Mouse (Mus musculus): ENCODE results near the gene Tcf3.

DNA sequence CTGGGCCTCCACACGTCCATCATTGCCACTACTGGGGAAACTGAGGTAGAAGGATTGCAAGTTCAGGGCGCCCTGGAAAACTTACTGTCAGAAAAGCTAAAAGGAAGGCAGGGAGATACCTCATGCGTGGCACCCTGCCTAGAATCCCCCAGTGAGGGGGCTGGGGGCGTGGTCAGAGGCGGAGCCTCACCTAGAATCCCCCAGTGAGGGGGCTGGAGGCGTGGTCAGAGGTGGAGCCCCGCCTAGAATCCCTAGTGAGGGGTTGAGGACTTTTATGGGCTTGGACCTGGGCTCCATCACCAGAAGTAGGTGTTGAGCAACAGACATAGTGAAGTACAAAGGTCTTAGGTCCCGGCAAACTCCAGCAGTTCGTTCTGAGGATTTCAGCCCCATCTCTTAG, 2.8 kb upstream of the Tcf3 start:
- no peak for TF ChIP-seq GABPA (IDR thresholded peaks at IDR 0.05; ENCODE audit: low read depth, low read length)
- TF ChIP-seq ETS1 (IDR thresholded peaks at IDR 0.05; ENCODE audit: low read depth, low read length), result no peak
- TF ChIP-seq ZNF384 (IDR thresholded peaks at IDR 0.05; ENCODE audit: low read depth, low read length), result no peak
- TF ChIP-seq POLR2A (IDR thresholded peaks at IDR 0.05; ENCODE audit: control insufficient read depth in 1 of 2, insufficient read depth in 1 of 2, low read depth in 1 of 2, low read length in 2 of 2, poor library complexity in 1 of 2), result no peak; a peak in 1 of 4 replicates
- TF ChIP-seq CTCF (IDR thresholded peaks at IDR 0.05 in 2 of 3, conservative IDR thresholded peaks at IDR 0.05 in 1 of 3; ENCODE audit: control insufficient read depth in 1 of 3, insufficient read depth in 1 of 3, low read depth in 2 of 3, low read length in 3 of 3, poor library complexity in 1 of 3, severe bottlenecking in 1 of 3), result no peak
- TF ChIP-seq ZC3H11A (IDR thresholded peaks at IDR 0.05; ENCODE audit: low read depth, low read length), result no peak
- no peak for TF ChIP-seq SMC3 (IDR thresholded peaks at IDR 0.05; ENCODE audit: low read depth, low read length)
- TF ChIP-seq EP300 (IDR thresholded peaks at IDR 0.05; ENCODE audit: low read depth in 1 of 2, low read length in 2 of 2), result no peak
- TF ChIP-seq MAFK (IDR thresholded peaks at IDR 0.05; ENCODE audit: borderline replicate concordance, low read depth, low read length), result no peak
- no peak for TF ChIP-seq GATA1 (IDR thresholded peaks at IDR 0.05; ENCODE audit: low read depth, low read length)
- TF ChIP-seq JUND (IDR thresholded peaks at IDR 0.05; ENCODE audit: low read depth, low read length), result no peak
- TF ChIP-seq TAL1 (IDR thresholded peaks at IDR 0.05; ENCODE audit: low read length), result no peak
